Mouse (Mus musculus) heart, postnatal 0 days (tissue): ENCODE data around the gene Prdm1. TPM values are rescaled to one million over a fixed set of nuclear protein-coding genes. Genes with fewer than 3 reads are reported as not detected.
A peak's percentile ranks its signal among the peaks of the same experiment; 100 is the strongest.

Source experiments
- ATAC-seq: fragments of 200-750 bp; cut with Nextera tagmentation; 2 replicates; pipeline ENCODE4 v1.8.0; 2017; ENCODE audit warnings: low read depth, moderate number of reproducible peaks, moderate library complexity; ENCODE audit not compliant: insufficient read depth
- DNase-seq: peaks from one replicate; pipeline ENCODE4 v3.0.0-alpha.2; 2016; ENCODE audit warnings: low spot score
- H3K27ac ChIP-seq: fragments of 300-500 bp; sonication (generic); 2 replicates; pipeline ENCODE4 v1.5.1; 2014; ENCODE audit warnings: low read depth, mild to moderate bottlenecking
- H3K27me3 ChIP-seq: fragments of 300-500 bp; sonication (generic); 2 replicates; pipeline ENCODE4 v1.6.1; 2014; ENCODE audit warnings: low read length, mixed read lengths; ENCODE audit not compliant: control insufficient read depth, insufficient read depth
- H3K36me3 ChIP-seq: fragments of 300-500 bp; sonication (generic); replicated peaks from 2 replicates; pipeline ENCODE4 v1.6.1; 2014; ENCODE audit warnings: low read length, mixed read lengths; ENCODE audit not compliant: control insufficient read depth, insufficient read depth
- H3K4me1 ChIP-seq: fragments of 300-500 bp; sonication (generic); 2 replicates; pipeline ENCODE4 v1.6.1; 2014; ENCODE audit warnings: antibody characterized with exemption; ENCODE audit not compliant: control insufficient read depth, insufficient read depth
- H3K4me2 ChIP-seq: fragments of 300-500 bp; sonication (generic); 2 replicates; pipeline ENCODE4 v1.6.1; 2014; ENCODE audit warnings: low read depth, mild to moderate bottlenecking, low read length, moderate library complexity
- H3K4me3 ChIP-seq: fragments of 300-500 bp; sonication (generic); 2 replicates; pipeline ENCODE4 v1.5.1; 2014; ENCODE audit warnings: low read depth, low read length
- H3K9ac ChIP-seq: fragments of 300-500 bp; sonication (generic); replicated peaks from 2 replicates; pipeline ENCODE4 v1.6.1; 2014; ENCODE audit warnings: low read depth, low read length, mixed read lengths
- H3K9me3 ChIP-seq: fragments of 300-500 bp; sonication (generic); replicated peaks from 2 replicates; pipeline ENCODE4 v1.6.1; 2016; ENCODE audit warnings: low read length; ENCODE audit not compliant: control insufficient read depth
- CTCF ChIP-seq: IDR thresholded peaks from 2 replicates; pipeline ENCODE4 v1.5.1; 2016; ENCODE audit warnings: antibody characterized with exemption, control low read depth, low read depth
- EP300 ChIP-seq: IDR thresholded peaks from 2 replicates; pipeline ENCODE4 v1.6.1; 2016; ENCODE audit warnings: antibody characterized with exemption, low read depth
- WGBS: fragments of 180-500 bp; shearing (Covaris S2); extraction: QIAGEN DNeasy Blood & Tissue Kit; methylation state at CpG from one replicate; pipeline ENCODE4 v1.1.7; 2014; 5-methylcytosine and 5-hydroxymethylcytosine counted together
- polyA plus RNA-seq: library from polyadenylated mRNA; unstranded; fragments of >200 nt; fragmentation: Nextera tagmentation; extraction: Ambion mirVana; gene quantifications from 2 replicates; pipeline ENCODE4 v1.2.1, GENCODE M21; 2015
- total RNA-seq: library from RNA; depleted of rRNA; stranded (reverse); fragments of >200 nt; gene quantifications from 2 replicates; pipeline ENCODE4 v1.2.3, GENCODE M21; 2014; ENCODE audit warnings: low replicate concordance

Gene Prdm1
- total and polyA plus RNA-seq, 2 experiments from 2014 or later: 0.63 to 1.1 TPM

DNA sequence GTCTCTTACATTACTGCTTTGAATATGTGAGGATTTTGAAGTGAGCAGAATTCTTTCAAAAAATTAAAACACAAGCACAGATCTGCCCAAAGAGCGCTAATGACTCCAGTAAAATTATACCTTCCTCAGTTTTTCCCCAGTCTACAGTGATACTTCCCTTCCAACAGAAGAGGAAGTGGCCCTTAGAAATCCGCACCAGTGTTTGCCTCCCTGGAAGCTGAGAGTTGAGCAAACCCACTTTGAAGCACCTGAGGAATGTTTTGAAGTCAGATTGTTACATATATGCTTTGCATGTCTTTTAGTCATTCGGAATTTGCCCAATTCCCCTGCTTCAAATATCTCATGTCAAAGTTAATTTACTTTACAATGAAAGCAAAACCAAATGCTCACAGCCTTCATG is 17.3 kb downstream of the Prdm1 start:
- DNase-seq (no peak), ATAC-seq (no peak)
- no peak overlapping the region for H3K27ac ChIP-seq
- TF ChIP-seq EP300: no peak
- TF ChIP-seq CTCF: no peak
- H3K9ac ChIP-seq: no peak overlapping the region
- no peaks in the 10 kb centered on the region for H3K36me3 ChIP-seq
- H3K9me3 ChIP-seq: no peaks in the 10 kb centered on the region
- no peak overlapping the region for H3K4me3 ChIP-seq
- no peaks in the 10 kb centered on the region for H3K27me3 ChIP-seq
- H3K4me2 ChIP-seq: no peak overlapping the region
- WGBS: 70% methylated on average over 3 of the region's 3 CpGs
- no peaks in the 10 kb centered on the region for H3K4me1 ChIP-seq

GRCm38 (mm10) chr10:44508649-44509048 is 19.7 kb downstream of the Prdm1 start:
- no peaks in the 10 kb centered on the region for H3K4me1 ChIP-seq
- no peak overlapping the region for H3K9ac ChIP-seq
- no peak overlapping the region for H3K4me3 ChIP-seq
- no peaks in the 10 kb centered on the region for H3K27me3 ChIP-seq
- H3K4me2 ChIP-seq: no peak overlapping the region
- ATAC-seq (no peak), DNase-seq (no peak)
- no peaks in the 10 kb centered on the region for H3K36me3 ChIP-seq
- 86% methylated on average over 7 of the region's 7 CpGs for WGBS
- no peak overlapping the region for H3K27ac ChIP-seq
- no peak for TF ChIP-seq CTCF
- TF ChIP-seq EP300: no peak
- H3K9me3 ChIP-seq: no peaks in the 10 kb centered on the region

DNA sequence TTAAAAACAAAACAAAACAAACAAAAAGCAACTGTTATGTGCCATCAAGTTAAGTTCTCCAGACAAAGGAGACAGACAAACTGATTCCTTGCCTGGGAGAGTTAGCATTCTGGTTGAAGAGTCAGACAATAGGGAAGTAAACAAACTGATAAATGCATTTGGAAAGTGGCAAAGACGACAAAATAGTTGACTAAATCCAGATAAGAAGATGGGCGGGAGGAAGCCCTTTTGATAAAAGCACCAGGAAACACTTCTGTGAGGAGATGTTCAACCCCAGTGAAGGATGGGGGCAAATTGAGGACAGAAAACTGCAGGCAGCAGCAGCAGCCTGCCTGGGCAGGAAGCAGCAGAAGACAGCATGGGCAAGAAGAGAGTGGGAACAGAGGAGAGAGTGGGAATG is 20.3 kb downstream of the Prdm1 start:
- Histone ChIP-seq H3K27me3 (no peaks in the 10 kb centered on the region), H3K9ac (no peak overlapping the region), H3K4me1 (no peaks in the 10 kb centered on the region), H3K4me3 (no peak overlapping the region), H3K4me2 (no peak overlapping the region), H3K9me3 (no peaks in the 10 kb centered on the region), H3K36me3 (no peaks in the 10 kb centered on the region), H3K27ac (no peak overlapping the region)
- 36% methylated on average over 2 of the region's 2 CpGs for WGBS
- TF ChIP-seq CTCF (no peak), EP300 (no peak)
- no peak for ATAC-seq
- no peak for DNase-seq

DNA sequence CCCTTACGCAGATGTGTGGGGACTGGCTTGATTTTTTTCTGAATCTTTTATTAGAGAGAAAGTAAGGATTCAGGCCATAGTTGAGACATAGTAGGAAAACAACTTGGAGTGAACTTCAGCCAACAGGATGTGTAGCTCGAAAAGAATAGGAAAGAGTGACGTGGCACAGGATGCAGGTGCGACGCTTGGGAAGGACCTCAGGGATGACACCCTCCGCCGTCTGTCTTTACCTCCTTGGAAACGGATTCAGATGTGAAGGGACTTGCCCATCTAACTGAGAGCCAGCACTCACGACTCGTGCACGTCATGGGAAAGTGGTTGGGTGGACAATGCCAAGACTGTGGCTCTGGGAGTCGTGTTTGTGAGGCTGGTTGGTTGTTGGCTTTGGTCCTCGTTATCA is 25.4 kb downstream of the Prdm1 start:
- WGBS: 58% methylated on average over 13 of the region's 13 CpGs
- H3K36me3 ChIP-seq: no peaks in the 10 kb centered on the region
- no peak for TF ChIP-seq CTCF
- TF ChIP-seq EP300: peak; percentile 70; the same call in 1 of the 2 replicates
- H3K4me1 ChIP-seq: no peaks in the 10 kb centered on the region
- ATAC-seq (peak; percentile 76), DNase-seq (no peak)
- no peaks in the 10 kb centered on the region for H3K27me3 ChIP-seq
- no peak overlapping the region for H3K9ac ChIP-seq
- no peak overlapping the region for H3K4me2 ChIP-seq
- H3K27ac ChIP-seq: 0 out of 2 replicates have a peak overlapping the region, but pooled peaks have one; percentile 11
- no peak overlapping the region for H3K4me3 ChIP-seq
- H3K9me3 ChIP-seq: no peaks in the 10 kb centered on the region

DNA sequence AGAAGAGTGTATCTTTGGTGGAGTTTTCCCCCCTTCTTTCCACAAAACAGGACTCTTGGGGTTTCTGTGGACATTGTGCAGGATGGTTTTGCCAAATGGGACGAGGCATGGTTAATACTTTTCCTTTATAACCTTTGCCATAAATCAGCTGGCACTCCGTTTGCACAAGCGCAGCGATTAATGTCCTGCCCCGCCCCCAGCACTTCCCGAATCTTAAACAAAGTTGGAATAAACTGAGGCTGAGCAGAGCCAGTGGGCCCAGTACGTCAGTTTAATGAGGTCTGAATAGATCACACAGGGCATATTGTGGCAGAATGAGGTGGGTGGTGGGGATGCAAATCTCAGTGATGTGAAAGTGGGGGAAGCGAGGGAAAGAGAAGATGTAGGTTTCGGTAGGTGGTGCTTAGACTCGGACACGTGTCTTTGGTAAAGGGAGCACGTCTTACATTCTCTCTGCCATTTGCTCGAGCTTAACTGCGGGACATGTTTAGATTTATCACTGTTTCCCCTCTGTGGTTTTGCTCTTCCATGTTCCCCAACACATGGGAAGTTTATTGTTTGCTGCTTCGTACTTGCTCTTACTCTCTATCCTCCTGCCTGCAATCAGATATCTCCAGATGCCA is 28.3 kb downstream of the Prdm1 start:
- Histone ChIP-seq H3K4me3 (no peak overlapping the region), H3K36me3 (no peaks in the 10 kb centered on the region), H3K9ac (no peak overlapping the region), H3K27me3 (no peaks in the 10 kb centered on the region), H3K9me3 (no peaks in the 10 kb centered on the region), H3K4me1 (no peaks in the 10 kb centered on the region), H3K27ac (no peak overlapping the region), H3K4me2 (no peak overlapping the region)
- WGBS: 81% methylated on average over 15 of the region's 15 CpGs
- DNase-seq (no peak), ATAC-seq (no peak)
- TF ChIP-seq EP300 (no peak), CTCF (no peak)

- Histone ChIP-seq H3K36me3 (no peaks in the 10 kb centered on the region), H3K9ac (no peak overlapping the region), H3K4me2 (no peak overlapping the region), H3K4me3 (no peak overlapping the region), H3K27me3 (no peaks in the 10 kb centered on the region), H3K4me1 (no peaks in the 10 kb centered on the region), H3K9me3 (no peaks in the 10 kb centered on the region), H3K27ac (no peak overlapping the region)
- no peak for ATAC-seq
- 69% methylated on average over 15 of the region's 15 CpGs for WGBS
- TF ChIP-seq EP300: no peak
- no peak for TF ChIP-seq CTCF
- no peak for DNase-seq
These were observed 34.3 kb downstream of the Prdm1 start for GRCm38 (mm10) chr10:44493818-44494492.
